Mouse (Mus musculus): ENCODE data around the gene Gigyf1. TPM values are rescaled to one million over a fixed set of nuclear protein-coding genes. Genes with fewer than 3 reads are reported as not detected.
A peak's percentile ranks its signal among the peaks of the same experiment; 100 is the strongest.

Gigyf1 gene
- total and polyA plus RNA-seq, 2 experiments from 2014 or later, result 10.6 to 25.2 TPM

DNA sequence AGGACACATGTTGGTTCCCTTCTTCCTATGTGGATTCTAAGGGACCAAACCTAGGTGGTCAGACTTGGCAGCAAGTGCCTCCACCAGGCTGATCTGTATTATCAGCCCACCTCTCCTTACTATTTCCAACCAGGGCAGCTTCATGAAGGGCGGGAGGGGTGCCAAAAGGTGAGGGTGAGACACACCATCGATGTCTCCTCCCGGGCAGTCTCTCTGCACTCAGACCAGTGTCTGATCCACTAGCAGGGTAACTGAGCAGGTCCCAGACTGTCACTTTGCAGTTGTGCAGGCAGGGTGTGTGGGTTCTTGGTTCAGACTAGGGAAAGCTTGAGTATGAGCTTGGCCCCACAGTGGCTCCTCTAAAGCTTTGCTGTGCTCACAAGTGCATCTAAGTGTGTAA is 3.5 kb upstream of the Gigyf1 start:
- H3K27ac ChIP-seq (ENCODE audit: low read depth, low read length), result no peak overlapping the region
- ATAC-seq, result no peak
- DNase-seq, result no peak
- no peak overlapping the region for H3K9ac ChIP-seq
- WGBS, result 88% methylated on average over 3 of the region's 3 CpGs
- peaks cover 25% of the 10 kb centered on the region for H3K36me3 ChIP-seq (ENCODE audit: insufficient read depth)
- H3K4me1 ChIP-seq (ENCODE audit: insufficient read depth), result peaks cover 17% of the 10 kb centered on the region; the same call in 1 of the 2 replicates
- H3K4me3 ChIP-seq (ENCODE audit: low read depth, low read length), result no peak overlapping the region
- H3K9me3 ChIP-seq (ENCODE audit: low read length), result no peaks in the 10 kb centered on the region
- no peak overlapping the region for H3K4me2 ChIP-seq (ENCODE audit: low read depth)
- no peaks in the 10 kb centered on the region for H3K27me3 ChIP-seq (ENCODE audit: insufficient read depth, low read length)
- no peak for TF ChIP-seq CTCF (IDR thresholded peaks at IDR 0.05; ENCODE audit: low read depth)

DNA sequence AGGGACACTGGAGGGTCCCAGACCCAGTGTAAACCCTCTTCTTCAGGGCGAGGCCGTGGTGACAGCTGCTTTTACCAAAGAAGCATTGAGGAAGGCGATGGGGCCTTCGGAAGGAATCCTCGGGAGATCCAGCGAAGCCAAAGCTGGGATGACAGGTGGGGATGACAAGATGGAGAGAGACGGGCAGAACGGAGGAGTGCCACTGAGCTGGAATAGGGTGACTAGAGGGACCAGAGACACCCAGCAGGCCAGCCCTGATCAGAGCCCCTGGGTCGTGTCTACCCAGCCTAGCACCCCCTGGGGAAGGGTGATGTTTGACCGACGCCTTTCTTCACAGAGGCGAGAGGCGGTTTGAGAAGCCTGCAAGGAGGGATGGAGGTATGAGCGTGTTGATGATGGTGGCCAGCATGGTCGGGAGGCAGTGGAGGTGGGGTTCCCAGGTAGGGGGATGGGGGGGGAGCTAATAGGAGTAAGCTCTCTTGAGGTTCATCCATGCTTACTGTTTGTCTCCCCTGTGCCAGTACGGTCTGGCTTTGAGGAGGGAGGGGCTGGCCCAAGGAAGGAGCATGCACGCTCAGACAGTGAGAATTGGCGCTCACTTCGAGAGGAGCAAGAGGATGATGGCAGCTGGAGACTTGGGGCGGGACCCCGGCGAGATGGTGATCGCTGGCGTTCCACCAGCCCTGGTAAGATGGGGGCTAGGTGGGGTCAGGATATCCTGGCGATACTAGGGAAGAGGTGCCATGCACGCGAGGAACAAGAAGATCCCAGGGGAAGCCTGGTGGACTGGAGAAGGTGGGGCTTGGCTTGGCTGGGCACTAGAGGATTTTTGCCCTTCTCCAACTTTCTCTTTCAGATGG is 1.6 kb downstream of the Gigyf1 start:
- no peak overlapping the region for H3K9ac ChIP-seq
- no peak for TF ChIP-seq CTCF (IDR thresholded peaks at IDR 0.05; ENCODE audit: low read depth)
- no peaks in the 10 kb centered on the region for H3K27me3 ChIP-seq (ENCODE audit: insufficient read depth, low read length)
- 91% methylated on average over 27 of the region's 27 CpGs for WGBS
- no peak overlapping the region for H3K4me2 ChIP-seq (ENCODE audit: low read depth)
- no peaks in the 10 kb centered on the region for H3K9me3 ChIP-seq (ENCODE audit: low read length)
- ATAC-seq, result no peak
- H3K4me1 ChIP-seq (ENCODE audit: insufficient read depth), result no peaks in the 10 kb centered on the region
- DNase-seq, result no peak
- no peak overlapping the region for H3K27ac ChIP-seq (ENCODE audit: low read depth, low read length)
- no peak overlapping the region for H3K4me3 ChIP-seq (ENCODE audit: low read depth, low read length)
- H3K36me3 ChIP-seq (ENCODE audit: insufficient read depth), result peaks cover 71% of the 10 kb centered on the region

DNA sequence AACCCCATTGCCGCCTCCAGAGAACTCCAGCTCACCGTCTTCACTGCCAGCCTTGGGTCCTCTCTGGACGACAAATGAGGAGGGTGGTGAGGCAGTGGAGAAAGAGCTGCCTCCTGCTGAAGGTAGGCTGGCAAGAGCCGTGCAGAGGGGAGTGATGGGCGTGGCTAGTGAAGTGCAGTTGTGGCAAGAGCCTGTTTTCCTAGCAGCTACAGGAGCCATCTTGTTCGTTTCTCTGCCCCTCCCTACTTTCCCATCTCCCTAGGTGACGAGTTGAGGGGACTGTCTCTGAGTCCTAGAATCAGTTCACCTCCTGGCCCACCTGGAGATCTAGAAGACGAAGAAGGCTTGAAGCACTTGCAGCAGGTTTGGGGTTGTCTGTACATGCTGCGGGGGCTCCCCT is 3.5 kb downstream of the Gigyf1 start:
- Histone ChIP-seq H3K9me3 (ENCODE audit: low read length) (no peaks in the 10 kb centered on the region), H3K27me3 (ENCODE audit: insufficient read depth, low read length) (no peaks in the 10 kb centered on the region), H3K4me2 (ENCODE audit: low read depth) (no peak overlapping the region), H3K36me3 (ENCODE audit: insufficient read depth) (peaks cover 87% of the 10 kb centered on the region), H3K4me3 (ENCODE audit: low read depth, low read length) (no peak overlapping the region), H3K4me1 (ENCODE audit: insufficient read depth) (no peaks in the 10 kb centered on the region), H3K9ac (no peak overlapping the region), H3K27ac (ENCODE audit: low read depth, low read length) (no peak overlapping the region)
- DNase-seq (no peak), ATAC-seq (no peak)
- TF ChIP-seq CTCF (IDR thresholded peaks at IDR 0.05; ENCODE audit: low read depth), result no peak
- WGBS, result 75% methylated on average over 9 of the region's 9 CpGs

DNA sequence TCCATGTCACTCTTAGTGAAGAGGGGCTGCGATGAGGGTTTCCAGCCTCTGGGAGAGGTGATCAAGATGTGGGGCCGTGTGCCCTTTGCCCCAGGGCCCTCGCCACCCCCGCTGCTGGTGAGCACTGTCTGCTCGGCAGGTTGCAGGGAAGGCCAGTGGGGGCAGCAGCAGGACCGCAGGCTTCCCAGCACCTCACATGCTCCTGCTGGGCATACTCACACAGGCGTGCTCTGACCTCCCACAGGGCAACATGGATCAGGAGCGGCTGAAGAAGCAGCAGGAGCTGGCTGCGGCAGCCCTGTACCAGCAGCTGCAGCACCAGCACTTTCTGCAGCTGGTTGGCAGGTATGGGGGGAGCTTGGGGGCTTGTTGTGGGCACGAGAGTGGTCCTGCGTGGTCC is 4.4 kb downstream of the Gigyf1 start:
- H3K4me1 ChIP-seq (ENCODE audit: insufficient read depth), result no peaks in the 10 kb centered on the region
- no peak for DNase-seq

DNA sequence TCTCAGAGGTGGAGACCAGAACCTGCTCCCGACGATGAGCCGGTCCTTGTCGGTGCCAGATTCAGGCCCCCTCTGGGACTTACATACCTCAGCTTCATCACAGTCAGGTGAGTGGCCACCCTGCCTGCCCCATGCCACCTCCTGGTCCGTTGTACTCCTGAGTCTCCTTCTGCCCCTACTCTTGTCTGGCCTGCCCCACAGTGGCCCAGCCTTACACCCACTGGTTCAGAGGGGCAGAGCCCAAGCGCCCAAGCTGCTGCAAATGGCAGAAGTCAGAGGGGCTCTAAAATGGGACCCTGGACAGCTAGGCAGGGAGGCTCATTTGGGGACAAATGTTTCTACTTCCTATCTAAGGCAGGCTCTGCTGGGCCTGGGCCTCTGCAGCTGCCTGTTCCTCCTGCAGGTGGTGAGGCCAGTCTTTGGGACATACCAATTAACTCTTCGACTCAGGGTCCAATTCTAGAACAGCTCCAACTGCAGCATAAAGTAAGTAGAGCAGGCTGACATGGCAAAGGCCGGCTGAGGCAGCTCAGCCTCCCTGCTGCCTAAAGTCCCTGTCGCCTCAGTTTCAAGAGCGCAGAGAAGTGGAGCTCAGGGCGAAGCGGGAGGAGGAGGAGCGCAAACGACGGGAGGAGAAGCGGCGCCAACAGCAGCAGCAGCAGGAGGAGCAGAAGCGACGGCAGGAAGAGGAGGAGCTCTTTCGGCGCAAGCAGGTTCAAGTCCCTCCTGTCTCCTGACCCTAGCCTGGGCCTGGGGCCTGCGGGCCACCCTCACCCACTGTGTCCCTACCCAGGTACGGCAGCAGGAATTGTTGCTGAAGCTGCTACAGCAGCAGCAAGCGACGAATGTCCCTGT is 5.3 kb downstream of the Gigyf1 start:
- no peak overlapping the region for H3K4me2 ChIP-seq (ENCODE audit: low read depth)
- H3K9me3 ChIP-seq (ENCODE audit: low read length), result no peaks in the 10 kb centered on the region
- ATAC-seq (no peak), DNase-seq (no peak)
- 82% methylated on average over 24 of the region's 25 CpGs for WGBS
- no peak overlapping the region for H3K4me3 ChIP-seq (ENCODE audit: low read depth, low read length)
- H3K27ac ChIP-seq (ENCODE audit: low read depth, low read length), result no peak overlapping the region
- H3K9ac ChIP-seq, result no peak overlapping the region
- H3K27me3 ChIP-seq (ENCODE audit: insufficient read depth, low read length), result no peaks in the 10 kb centered on the region
- TF ChIP-seq CTCF (IDR thresholded peaks at IDR 0.05; ENCODE audit: low read depth), result no peak
- H3K4me1 ChIP-seq (ENCODE audit: insufficient read depth), result no peaks in the 10 kb centered on the region
- peaks cover 93% of the 10 kb centered on the region for H3K36me3 ChIP-seq (ENCODE audit: insufficient read depth)

More for the DNA sequence above, 4.4 kb downstream of the Gigyf1 start:
- TF ChIP-seq CTCF (IDR thresholded peaks at IDR 0.05; ENCODE audit: low read depth), result 0 out of 2 replicates have a peak, but pooled peaks have one; percentile 1
- Histone ChIP-seq H3K9me3 (ENCODE audit: low read length) (no peaks in the 10 kb centered on the region), H3K4me3 (ENCODE audit: low read depth, low read length) (no peak overlapping the region), H3K27me3 (ENCODE audit: insufficient read depth, low read length) (no peaks in the 10 kb centered on the region), H3K36me3 (ENCODE audit: insufficient read depth) (peaks cover 87% of the 10 kb centered on the region), H3K4me2 (ENCODE audit: low read depth) (no peak overlapping the region), H3K27ac (ENCODE audit: low read depth, low read length) (no peak overlapping the region), H3K9ac (no peak overlapping the region)
- WGBS, result 72% methylated on average over 11 of the region's 11 CpGs
- ATAC-seq, result no peak

DNA sequence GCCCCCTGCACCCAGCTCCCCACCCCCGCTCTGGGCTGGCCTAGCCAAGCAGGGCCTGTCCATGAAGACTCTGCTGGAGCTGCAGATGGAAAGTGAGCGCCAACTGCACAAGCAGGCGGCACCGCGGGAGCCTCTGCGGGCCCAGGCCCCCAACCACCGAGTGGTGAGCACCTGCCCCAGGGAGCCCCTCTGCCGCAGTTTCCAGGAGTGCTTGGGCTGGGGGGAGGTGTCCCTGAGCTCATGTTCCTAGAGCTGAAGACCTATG is 5.8 kb downstream of the Gigyf1 start:
- H3K36me3 ChIP-seq (ENCODE audit: insufficient read depth), result peaks cover 93% of the 10 kb centered on the region
- no peaks in the 10 kb centered on the region for H3K4me1 ChIP-seq (ENCODE audit: insufficient read depth)
- ATAC-seq (no peak), DNase-seq (no peak)
- H3K4me3 ChIP-seq (ENCODE audit: low read depth, low read length), result no peak overlapping the region
- no peaks in the 10 kb centered on the region for H3K9me3 ChIP-seq (ENCODE audit: low read length)
- H3K9ac ChIP-seq, result no peak overlapping the region
- no peak for TF ChIP-seq CTCF (IDR thresholded peaks at IDR 0.05; ENCODE audit: low read depth)
- whole genome bisulfite sequencing, result 85% methylated on average over 8 of the region's 8 CpGs
- H3K27ac ChIP-seq (ENCODE audit: low read depth, low read length), result no peak overlapping the region
- H3K27me3 ChIP-seq (ENCODE audit: insufficient read depth, low read length), result no peaks in the 10 kb centered on the region
- no peak overlapping the region for H3K4me2 ChIP-seq (ENCODE audit: low read depth)

DNA sequence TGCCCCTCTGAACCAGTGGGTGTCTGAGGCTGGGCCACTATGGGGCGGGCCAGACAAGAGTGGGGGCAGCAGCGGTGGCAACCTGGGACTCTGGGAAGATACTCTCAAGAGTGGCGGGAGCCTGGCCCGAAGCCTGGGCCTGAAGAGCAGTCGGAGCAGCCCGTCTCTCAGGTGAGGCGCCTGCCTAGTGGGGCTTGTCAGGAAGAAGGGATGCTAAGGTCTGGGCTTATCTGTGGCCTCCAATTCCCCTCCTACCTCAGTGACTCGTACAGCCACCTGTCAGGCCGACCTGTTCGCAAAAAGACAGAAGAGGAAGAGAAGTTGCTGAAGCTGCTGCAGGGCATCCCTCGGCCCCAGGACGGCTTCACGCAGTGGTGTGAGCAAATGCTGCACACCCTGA is 6.3 kb downstream of the Gigyf1 start:
- no peak for DNase-seq
- no peak for ATAC-seq
- Histone ChIP-seq H3K36me3 (ENCODE audit: insufficient read depth) (peaks cover 93% of the 10 kb centered on the region), H3K4me3 (ENCODE audit: low read depth, low read length) (no peak overlapping the region), H3K27me3 (ENCODE audit: insufficient read depth, low read length) (no peaks in the 10 kb centered on the region), H3K27ac (ENCODE audit: low read depth, low read length) (no peak overlapping the region), H3K9me3 (ENCODE audit: low read length) (no peaks in the 10 kb centered on the region), H3K4me1 (ENCODE audit: insufficient read depth) (no peaks in the 10 kb centered on the region), H3K9ac (no peak overlapping the region), H3K4me2 (ENCODE audit: low read depth) (no peak overlapping the region)
- WGBS, result 87% methylated on average over 13 of the region's 13 CpGs
- no peak for TF ChIP-seq CTCF (IDR thresholded peaks at IDR 0.05; ENCODE audit: low read depth)

Measured in forebrain, postnatal 0 days (tissue).